ENCODE assay signal across 27 mouse cellular contexts in the genomic region with DNA sequence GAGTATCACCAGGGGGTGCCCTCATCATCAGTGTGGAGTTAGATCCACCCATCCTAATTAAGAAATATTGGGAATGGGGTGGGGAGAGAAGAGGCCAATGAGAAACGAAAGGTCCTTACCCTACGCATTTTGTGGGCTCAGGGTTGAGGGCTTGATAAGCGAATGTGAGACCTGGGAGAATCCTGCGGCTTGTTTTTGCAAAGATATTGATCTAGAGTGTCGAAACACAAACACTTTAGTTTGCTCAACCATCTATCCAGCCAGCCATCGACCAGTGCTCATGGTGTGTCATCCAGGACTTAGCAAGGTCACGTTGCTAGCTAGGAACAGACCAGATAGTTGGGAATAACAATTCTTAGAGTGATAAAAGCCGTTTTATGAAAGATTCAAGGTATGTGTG. TPM values are rescaled to one million over a fixed set of nuclear protein-coding genes. Genes with fewer than 3 reads are reported as not detected.
"Had no signal": no experiment of that assay in that cellular context is flagged by ENCODE, and none has a peak within 500 bp of the region (broad histone marks: within the 10 kb centered on the region; RNA-seq: fewer than 3 reads in every experiment).

No protein-coding gene starts in this region.

- H3K27me3 ChIP-seq: limb, embryonic 12.5 days; limb, embryonic 15.5 days; midbrain, embryonic 13.5 days; neural tube, embryonic 13.5 days; stomach, embryonic 15.5 days had no signal

- DNase-seq: kidney, adult 2 months; kidney, postnatal 25 days; layer of hippocampus, postnatal 36 days; lung, embryonic 14.5 days; retina, postnatal 1 day; right cerebral cortex, postnatal 25 days; spleen, adult 18-20 months; thymus, postnatal 25 days had no signal

- H3K9ac ChIP-seq: limb, embryonic 12.5 days; limb, embryonic 15.5 days; lung, embryonic 14.5 days; midbrain, embryonic 13.5 days; neural tube, embryonic 13.5 days; stomach, embryonic 15.5 days had no signal

- H3K9me3 ChIP-seq: limb, embryonic 12.5 days; limb, embryonic 15.5 days; midbrain, embryonic 10.5 days; midbrain, embryonic 13.5 days; neural tube, embryonic 13.5 days; stomach, embryonic 15.5 days had no signal

- H3K36me3 ChIP-seq: limb, embryonic 12.5 days; limb, embryonic 15.5 days; midbrain, embryonic 10.5 days; midbrain, embryonic 13.5 days; neural tube, embryonic 13.5 days; stomach, embryonic 15.5 days had no signal

- H3K27ac ChIP-seq: kidney, postnatal 0 days; left cerebral cortex, adult 2 months; limb, embryonic 12.5 days; limb, embryonic 15.5 days; midbrain, embryonic 10.5 days; midbrain, embryonic 13.5 days; neural tube, embryonic 13.5 days; stomach, embryonic 15.5 days had no signal

- H3K4me2 ChIP-seq: limb, embryonic 12.5 days; limb, embryonic 15.5 days; lung, embryonic 14.5 days; midbrain, embryonic 13.5 days; neural tube, embryonic 13.5 days; stomach, embryonic 15.5 days had no signal

- ATAC-seq: inflammation-experienced regulatory T-cells, adult 6 months; intestine, embryonic 16.5 days; lung, postnatal 0 days; midbrain, embryonic 13.5 days; midbrain, embryonic 16.5 days had no signal

- H3K4me1 ChIP-seq: limb, embryonic 12.5 days; limb, embryonic 15.5 days; megakaryocyte, embryonic 14.5 days; midbrain, embryonic 10.5 days; midbrain, embryonic 13.5 days; neural tube, embryonic 13.5 days; stomach, embryonic 15.5 days had no signal

- H3K4me3 ChIP-seq: left cerebral cortex, adult 2 months; limb, embryonic 12.5 days; limb, embryonic 15.5 days; megakaryocyte, embryonic 14.5 days; midbrain, embryonic 10.5 days; midbrain, embryonic 13.5 days; myocyte; neural tube, embryonic 13.5 days; stomach, embryonic 15.5 days had no signal

RNA-seq across cellular contexts. Expression of a gene that starts 58.9 kb away (rescaled TPM):
- total RNA-seq: layer of hippocampus, adult 8-10 months; layer of hippocampus, postnatal 10 days; layer of hippocampus, postnatal 36 days; left cerebral cortex, adult 2 months; left cerebral cortex, postnatal 10 days; left cerebral cortex, postnatal 36 days had no signal
- polyA plus RNA-seq: large intestine, adult 2 months had no signal
